Mouse (Mus musculus) c-Kit-positive CD71-positive TER-119-negative erythroid progenitor cells, embryonic 14.5 days (primary cell): ENCODE measurements around the gene Pomgnt1.
A peak's percentile ranks its signal among the peaks of the same experiment; 100 is the strongest.

Experiments
- DNase-seq: peaks from one replicate; pipeline ENCODE4 v3.0.0-alpha.2; 2013; ENCODE audit warnings: low read depth

The Pomgnt1 gene

DNA sequence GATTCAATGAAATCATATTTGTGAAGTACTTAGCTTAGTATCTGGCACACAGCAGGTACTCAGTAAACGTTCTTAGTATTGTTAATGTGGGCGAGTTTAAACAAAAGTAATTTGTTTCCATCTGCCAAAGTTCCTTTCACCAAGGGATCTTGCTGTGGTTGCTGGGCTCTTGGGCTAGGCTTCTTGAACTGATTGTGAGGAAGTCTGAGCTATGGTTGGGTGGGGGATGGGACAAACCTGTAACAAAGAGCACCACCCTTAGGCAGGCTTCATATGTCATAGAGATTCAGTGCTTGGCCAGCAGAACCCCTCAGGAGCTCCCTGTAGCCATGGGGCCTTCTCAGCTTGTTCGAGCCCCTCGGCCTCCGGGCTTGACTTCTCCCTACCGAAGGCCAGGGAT, 49.4 kb downstream of the Pomgnt1 start, which contains the start of the genes 1700042G07Rik and Gm49337:
Gene 1700042G07Rik, plus strand, starts transcription at position 301 of the 400 bp plus-strand sequence.
Gene Gm49337, plus strand, starts transcription at position 313 of the 400 bp plus-strand sequence.
- no peak for DNase-seq

DNA sequence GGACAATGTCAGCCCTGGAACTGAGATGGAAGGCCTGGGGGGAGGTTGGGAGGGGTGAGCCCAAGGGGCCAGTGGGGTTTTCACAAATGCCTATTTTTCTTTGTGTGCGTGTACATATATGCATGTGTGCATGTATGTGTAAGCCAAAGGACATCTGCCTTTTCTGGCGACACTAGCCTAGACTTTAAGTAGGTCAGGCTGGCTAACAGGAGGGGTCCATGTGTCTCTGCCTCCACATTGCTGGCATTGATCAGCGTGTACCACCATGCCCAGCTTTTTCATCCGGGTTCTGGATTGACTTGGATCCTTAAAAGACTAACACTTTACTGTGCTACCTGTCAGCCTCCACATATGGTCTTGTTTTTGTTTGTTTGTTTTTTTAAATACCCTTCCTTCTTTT, 50.1 kb downstream of the Pomgnt1 start:
- no peak for DNase-seq

DNA sequence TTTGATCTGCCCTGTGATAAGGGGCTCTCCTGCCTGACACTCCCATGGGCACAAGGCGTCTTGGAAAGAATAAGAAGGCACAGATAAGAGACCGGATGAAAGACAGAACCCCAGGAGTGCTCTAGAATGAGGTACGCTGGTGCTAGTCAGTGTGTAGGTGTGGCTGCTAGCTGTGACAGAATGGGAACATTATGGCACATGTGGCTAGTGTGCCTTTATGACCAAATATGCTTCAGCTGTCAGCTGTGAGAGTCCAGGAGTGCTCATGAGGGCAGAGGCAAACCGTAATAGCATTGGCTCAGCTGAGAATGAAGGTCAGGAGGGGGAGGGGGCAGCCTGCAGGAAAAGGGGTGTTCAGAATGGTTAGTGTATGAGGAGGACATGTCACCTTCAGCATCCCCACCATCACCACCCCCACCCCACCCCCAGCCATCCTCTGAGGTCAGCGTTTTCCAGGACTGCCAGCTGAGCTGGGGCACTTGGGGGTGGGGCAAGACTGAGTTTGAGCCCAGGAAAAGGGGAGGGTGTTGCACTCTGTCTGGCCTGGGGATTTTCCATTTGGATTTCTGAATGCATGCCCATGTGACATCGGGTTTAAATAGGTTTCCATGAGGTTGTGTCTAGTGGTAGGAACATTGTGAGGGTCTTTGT, 51.0 kb downstream of the Pomgnt1 start:
- no peak for DNase-seq

DNA sequence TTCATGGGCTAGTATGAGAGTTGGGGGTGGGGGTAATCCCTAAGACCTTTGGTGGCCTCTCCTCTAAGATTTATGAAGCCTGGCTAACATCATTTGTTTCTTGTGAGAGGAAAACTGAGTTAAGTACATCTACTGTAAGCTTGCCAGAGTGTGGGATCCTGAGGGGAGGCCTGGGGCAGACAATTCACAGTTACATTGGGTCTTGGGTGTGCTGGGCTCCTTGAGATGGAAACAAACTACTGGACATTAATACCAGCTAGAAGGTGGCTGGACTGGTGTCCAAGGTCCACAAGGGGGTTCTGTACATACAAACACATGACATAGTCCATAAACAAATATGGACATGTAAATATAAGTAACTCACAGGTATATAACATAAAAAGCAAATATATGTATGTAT, 51.5 kb downstream of the Pomgnt1 start:
- DNase-seq = no peak

DNA sequence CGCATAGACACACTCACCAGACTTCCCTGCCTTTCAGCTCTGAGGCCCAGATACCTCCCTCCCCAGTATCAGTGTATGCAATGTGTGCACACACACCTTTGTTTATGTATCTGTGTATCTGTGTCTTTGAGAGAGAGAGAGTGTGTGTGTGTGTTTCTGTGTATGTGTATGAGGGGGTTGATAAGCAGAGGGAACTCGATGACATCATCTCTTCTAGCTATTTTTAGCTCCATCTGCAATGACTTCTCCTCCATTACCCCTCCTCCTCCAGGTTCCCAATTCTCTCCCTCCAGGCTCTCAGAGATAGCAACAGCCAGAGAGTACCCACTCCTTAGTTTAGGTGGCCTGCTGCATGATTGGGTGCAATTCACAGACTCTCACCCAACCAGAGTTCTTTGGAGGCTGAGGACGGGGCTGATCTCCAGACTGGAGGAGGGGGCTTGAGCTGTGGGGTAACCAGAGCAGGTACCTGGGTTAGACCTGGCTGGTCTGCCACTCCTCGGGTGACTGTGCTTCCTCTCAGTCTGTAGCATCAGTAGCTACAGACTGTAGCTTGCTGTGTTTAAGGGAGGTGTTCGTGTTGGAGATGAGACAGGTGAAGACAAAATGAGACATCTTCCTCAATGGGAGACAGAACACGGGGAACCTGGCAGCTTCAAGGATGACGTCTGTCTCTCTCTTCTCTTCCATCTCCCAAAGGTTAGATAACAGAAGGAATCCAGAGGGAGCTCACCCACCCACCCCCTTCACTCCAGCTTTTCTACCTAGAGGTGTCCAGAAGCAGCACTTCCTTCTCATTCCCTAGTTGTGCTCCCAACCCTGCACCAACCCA, 52.3 kb downstream of the Pomgnt1 start:
- DNase-seq = peak; percentile 66

DNA sequence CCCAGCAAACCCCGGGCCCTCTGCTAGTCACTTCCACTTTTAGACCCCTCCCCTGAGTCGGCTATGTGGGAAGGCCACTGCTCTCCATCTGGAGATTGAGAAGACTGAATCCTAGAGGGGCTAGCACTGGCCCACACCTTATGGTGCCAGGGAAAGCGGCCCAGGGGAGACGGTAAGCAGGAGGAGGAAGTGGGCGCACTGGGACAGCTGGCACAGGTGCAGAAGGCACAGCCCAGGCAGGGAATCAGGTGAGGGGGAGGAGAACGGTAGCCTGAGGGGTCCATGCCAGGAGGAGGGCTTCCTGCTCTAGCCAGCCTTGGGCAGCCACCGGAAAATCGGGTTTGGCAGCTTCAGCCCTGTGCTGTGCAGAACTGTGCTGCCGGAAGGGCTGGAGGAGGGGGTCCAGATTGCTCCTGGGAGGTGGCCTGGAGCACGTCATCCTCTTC, 52.9 kb downstream of the Pomgnt1 start:
- no peak for DNase-seq

DNA sequence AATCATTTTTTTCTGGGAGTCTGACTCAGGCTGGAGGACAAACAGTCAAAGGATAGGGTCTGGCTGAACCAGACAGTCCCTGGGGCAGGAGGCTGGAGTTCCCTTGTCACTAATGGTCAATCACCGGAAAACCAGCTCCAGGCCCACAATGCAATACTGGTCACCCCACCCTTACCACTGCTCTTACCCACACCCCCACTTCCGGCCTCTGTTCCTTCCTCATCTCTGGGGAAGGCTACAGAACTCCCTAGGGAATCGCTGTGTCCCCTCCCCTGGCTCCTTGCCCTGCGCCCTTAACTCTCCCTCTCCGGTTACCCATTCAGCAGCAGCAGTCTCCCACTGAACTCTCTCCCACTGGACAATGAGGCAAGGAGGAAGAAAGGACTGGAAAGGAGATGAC, 53.5 kb downstream of the Pomgnt1 start:
- DNase-seq = no peak

DNA sequence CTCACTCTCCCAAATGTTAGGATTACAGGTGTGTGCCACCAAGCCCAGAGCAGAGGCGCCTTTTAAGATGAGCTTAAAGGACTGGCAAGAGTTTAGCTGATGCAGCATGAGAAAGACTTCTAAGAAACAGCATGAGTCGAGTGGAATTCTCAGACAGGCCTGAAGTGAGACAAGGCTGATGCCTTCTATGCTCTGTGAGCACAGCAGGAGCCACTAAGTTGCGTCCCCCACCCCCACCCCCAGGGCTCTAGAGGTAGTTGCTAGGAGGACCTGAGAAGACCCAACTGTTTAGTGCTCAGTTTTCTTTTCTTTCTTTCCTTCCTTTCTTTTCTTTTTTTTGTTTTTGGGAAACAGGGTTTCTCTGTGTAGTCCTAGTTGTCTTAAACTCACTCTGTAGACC, 58.4 kb downstream of the Pomgnt1 start:
- DNase-seq = no peak

DNA sequence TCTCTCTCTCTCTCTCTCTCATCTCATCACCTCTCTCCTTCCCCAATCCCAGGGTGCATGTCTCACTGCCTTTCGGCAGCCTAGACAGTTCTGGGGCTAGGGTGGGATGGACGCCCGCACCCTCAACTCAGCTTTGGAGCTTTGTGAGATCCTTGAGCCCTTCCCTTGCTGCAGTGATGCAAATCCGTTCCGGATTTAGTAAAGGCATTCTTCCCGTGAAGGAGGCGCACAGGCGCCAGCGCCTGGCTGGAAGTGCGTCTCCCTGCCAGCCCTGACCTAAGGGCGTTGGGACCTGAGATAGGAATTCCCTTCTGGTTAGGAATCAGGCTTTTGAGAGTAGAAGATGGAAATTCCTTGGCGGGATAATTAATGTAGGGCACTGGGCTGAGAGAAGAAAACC, 59.1 kb downstream of the Pomgnt1 start:
- no peak for DNase-seq

DNA sequence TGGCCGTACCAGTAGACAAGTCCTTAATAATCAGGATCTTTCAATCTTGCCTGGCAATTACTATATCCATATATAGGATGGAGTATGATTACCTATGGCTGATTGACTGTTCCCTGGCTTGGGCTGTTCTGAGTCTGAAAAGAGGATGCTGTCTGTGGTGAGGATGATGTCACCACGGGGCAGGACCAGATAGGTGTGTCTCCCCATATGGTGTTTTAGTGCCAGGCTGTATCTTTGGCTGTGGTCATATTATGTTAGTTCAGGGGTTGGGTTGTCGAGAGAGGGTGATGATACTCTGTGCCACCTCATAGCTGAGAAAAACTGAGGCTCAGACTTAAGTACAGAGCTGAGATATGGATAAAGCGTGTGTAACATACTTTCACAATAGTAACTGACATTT, 61.4 kb downstream of the Pomgnt1 start:
- DNase-seq = no peak

DNA sequence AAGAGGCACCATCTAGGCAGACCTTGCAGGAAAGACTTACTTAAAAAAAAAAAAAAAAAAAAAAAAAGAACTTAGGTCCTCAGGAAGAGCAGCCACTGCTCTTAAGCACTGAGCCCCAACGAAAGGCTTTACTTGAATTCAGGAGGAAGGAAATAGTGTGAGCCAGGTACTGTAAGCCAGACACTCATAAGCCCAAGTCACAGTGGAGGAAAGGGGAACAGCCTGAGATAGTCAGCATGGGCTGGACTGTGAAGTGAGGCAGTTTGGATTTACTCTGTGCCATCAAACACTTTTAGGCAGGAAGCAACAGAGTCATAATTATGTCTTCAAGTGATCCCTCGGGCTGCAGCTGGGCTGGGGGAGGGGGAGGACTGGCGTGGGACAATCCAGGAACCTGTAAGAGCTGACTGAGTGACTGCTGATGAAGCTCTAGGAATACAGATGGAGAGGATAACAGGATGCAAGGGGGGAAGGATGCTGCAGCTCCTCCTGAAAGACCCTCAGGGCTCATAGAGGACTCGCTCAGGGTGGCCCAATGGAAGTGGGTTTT, 68.7 kb downstream of the Pomgnt1 start:
- no peak for DNase-seq

DNA sequence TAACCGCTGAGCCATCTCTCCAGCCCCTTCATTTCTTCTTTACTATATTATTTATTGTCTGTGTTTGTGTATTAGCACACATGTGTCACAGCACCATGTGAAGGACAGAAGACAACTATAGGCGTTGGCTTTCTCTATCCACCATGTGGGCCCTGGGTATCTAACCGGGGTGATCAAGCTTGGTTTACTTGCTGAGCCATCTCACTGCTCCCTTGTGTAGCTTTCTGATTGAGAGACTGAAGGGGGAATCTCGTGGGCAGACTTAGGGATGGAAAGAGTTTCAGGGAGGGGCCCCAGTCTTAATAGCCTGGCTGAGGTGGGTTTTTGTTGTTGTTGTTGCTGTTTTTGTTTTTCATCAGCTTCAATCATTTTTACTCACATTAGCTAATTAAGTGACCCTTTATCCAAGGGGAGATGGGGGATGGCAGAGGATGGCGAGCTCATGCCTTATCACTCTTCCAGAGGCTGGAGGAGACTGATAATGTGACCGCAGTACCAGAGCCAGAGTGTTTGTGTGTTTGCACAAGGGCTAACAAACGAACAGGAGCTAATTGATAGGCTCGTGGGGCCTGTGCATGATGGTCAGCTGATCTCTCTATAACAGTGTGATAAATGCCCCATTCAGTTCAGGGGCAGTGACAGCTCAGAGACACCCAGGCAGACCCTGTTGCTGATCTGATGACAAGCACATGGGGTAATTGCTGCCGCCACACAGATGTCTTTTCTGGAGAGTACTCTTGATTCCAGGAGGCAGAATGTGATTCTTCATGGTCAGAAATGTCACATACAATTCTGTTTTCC, 70.1 kb downstream of the Pomgnt1 start:
- DNase-seq = peak; percentile 72

DNA sequence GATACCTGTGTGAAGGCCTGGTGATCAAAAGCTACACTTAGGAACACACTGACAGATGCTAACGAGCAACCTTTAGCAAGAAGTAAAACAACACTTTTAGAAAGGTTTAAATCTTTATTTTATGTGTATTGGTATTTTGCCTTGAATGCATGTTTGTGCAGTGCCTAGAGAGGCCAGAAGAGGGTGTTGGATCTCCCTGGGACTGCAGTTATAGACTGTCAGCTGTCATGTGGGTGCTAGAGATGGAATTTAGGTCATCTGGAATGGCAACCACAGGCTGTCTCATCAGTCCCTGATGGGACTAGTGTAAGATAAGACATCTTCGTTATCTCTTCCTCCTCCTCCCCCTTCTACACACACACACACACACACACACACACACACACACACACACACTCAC, 74.8 kb downstream of the Pomgnt1 start:
- no peak for DNase-seq

DNA sequence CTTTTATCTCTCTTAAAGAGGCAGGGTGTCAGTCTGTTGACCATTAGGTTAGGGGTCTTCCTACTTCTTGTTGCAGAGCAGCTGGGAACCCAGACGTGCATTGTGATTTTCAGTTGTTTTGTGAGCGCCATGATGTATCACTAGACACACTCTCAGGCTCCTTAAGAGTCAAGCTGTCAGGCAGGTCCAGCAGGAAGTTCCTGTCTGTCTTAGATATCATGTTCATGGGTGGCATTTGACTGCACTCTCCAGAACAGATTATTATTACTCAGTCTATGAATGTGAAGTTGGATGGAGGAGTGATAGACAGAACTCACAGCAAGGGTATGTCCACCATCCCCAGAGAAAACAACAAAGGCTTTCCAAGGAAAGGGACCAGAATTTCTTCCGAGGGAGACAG, 80.8 kb downstream of the Pomgnt1 start:
- no peak for DNase-seq

DNA sequence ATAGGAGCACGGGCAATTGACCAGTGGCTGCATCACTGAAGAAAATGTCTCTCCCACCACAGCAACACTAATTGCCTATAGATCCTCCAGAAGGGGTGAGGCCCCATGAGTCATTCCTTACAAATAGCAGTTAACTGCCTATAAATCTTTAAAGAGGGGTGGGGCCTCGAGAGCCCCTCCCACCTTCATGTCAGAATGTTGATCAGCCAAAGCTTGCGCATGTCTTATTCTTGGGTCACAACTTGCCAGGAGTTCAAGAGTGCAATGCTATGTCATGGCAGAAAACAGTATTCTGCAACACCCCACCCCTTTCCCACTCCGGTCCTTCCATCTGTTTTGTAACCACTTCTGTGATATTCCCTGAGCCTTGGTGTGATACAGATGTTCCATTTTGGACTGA, 82.9 kb downstream of the Pomgnt1 start:
- DNase-seq = no peak

DNA sequence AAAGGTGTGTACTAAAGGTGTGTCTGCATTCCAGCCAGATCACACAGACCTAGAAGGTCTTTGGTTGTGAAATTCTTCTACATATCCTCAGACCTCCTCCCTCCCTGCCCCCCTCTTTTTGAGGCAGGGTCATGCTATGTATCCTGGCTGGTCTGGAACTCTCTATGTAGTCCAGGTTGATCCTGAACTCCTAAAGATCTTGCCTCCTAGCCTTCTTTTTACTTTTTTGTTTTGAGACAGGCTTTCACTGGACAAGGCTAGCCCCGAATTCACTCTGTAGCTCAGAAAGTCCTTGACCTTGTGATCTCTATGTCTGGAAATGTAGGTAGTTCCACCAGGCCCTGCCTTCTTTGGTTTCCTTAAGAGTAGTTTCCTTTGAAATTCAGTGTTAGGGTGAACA, 85.3 kb downstream of the Pomgnt1 start:
- no peak for DNase-seq
